Mouse (Mus musculus): ENCODE measurements around the gene Ass1. TPM values are rescaled to one million over a fixed set of nuclear protein-coding genes. Genes with fewer than 3 reads are reported as not detected.
"Not testable (repeated sequence)": the region's sequence is repeated elsewhere in the genome, so short reads cannot be mapped to it uniquely, and the experiment has no call there.

Gene Ass1
- total RNA-seq, 2 experiments from 2014 or later = 19.5 to 21.8 TPM

DNA sequence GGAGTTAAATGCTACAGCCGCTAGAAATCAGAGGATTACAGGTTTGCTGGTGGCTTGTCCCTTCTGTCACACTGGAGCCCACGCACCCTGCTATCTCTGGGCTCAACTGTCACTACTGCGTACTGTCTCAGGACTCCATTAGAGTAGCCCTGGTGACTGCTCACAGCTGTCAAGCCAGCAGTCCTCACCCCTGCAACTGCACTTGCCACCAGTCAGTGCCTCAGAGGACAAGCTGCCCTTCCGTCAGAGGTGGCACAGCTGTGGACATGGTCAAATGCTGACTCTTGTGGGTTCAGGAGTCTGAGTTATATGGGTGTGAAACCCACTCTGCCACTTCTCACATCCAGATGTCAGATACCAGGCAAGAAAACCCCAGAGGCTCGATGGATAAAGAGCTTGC lies 68.7 kb downstream of the Ass1 start:
- DNase-seq = no peak

DNA sequence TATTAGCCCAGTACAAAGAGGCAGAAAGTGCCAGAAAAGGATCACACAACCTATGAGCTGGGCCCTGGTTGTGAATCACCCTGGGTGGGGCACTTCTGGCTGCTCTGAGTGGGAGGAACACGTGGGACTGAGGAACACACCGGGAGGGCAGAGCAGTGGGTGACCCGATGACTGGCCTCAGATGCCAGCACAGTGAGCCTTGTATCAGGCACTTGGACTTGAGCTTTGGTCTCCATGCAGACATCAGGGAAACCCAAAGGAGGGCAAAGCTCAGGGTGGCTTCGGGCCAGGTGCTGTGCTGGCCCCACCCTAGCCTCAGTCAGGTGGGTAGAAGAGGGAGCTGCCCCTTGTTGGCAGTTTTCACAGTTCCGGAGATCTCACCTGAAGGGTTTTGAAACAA lies 71.6 kb downstream of the Ass1 start:
- DNase-seq = no peak

DNA sequence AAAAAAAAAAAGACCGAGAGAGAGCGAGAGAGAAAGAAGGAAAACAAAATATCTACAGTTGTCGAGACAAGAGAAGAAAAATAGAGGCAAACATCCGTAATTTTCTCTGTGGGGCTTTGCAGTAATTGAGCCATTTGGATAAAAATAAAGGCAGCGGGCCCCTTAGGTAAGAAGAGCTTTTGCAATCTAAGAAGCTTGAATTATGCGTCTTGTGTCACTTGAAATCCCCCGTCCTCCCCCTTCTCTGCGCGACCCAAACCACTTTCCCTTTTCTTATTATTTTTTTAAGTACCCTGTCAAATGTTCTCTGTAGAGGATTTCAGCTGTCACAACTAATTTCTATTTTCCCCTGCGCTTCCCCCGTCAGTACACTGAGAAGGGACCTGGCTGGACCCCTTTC lies 77.7 kb downstream of the Ass1 start:
- no peak for DNase-seq

DNA sequence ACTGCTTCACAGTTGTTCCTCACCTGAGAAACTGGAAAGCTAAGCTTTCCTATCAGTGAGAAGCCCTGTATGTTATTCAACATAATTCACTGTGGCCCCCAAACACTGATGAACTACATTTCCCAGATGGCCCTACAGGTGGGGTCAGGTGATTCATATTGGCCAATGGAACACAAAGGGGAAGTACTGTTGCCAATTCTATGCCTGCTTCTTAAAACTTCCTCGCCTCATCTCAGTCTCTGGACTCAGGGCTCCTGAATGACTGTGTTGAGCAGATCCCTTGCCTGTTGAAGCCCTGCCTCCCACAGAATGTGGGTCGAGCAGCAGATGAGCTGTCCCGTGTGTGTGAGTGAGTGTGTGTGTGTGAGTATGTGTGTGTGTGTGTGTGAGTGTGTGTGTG lies 80.5 kb downstream of the Ass1 start:
- no peak for DNase-seq

DNA sequence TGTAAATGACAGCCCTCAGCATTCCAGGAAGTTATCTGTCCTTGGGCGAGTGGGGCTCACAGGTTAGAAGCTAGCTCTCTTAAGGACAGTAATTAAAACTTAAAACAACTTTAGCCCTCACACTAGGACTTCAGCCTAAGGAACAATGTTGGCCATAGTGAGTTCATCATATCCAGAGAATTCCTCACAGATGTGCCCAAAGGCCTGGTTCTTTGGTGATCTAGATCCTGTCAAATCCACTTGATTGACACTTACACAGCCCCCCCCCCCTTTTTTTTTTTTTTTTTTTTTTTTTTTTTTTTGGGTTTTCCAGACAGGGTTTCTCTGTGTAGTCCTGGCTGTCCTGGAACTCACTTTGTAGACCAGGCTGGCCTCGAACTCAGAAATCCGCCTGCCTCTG lies 81.3 kb downstream of the Ass1 start:
- DNase-seq = not testable (repeated sequence)

DNA sequence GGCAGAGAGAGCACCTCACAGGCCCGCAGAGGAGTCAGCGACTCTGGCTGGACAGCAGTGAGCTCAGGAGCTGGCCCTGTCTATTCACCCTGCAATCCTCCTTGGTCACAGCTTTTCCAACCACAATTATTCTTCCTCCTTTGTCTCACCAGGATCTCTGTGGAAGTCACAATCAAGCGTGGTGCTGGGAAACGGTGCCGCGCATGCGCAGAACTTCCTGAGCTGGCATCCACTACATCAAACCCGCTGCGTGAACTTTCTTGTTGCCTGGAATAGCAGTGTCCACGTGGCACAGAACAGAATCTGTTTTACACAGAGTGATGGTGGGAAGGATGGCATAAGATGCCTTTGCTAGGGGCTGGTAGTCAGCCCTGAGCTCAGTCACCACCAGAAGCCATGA lies 82.0 kb downstream of the Ass1 start:
- DNase-seq = no peak

DNA sequence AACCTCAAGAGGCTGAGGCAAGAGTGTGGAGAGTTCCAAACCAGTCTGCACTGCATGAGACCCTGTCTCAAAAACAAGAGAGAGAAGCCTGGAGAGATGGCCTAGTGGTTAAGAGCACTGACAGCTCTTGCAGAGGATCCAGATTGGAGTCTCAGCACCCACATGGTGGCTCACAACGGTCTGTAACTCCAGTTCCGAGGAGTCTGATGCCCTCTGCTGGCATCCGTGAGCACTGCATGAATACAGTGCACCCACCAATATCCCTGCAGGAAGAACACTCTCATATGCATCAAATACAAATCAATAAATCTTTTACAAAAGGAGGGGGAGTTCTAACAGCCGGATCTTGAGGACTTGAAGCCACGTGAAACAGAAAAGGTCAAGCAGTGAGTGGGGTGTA lies 84.6 kb downstream of the Ass1 start:
- DNase-seq = no peak

Other genes starting within 250 kb of the Ass1 start
- 100 to 1,000 TPM; 291 to 311 TPM for gene Ncs1, start 224.4 kb upstream of the Ass1 start, total RNA-seq (2021)
- gene Hmcn2, start 155.8 kb upstream of the Ass1 start, total RNA-seq (2021) = under 1 TPM; 0.23 to 0.35 TPM
- gene Fubp3, start 102.4 kb downstream of the Ass1 start, total RNA-seq (2021) = 10 to 100 TPM; 32.0 to 39.6 TPM
- under 1 TPM in 1 of 2 experiments, not detected in 1; 0.30 TPM for gene Prdm12, start 169.8 kb downstream of the Ass1 start, total RNA-seq (2021)
- 10 to 100 TPM; 19.0 to 23.9 TPM for gene Exosc2, start 200.5 kb downstream of the Ass1 start, total RNA-seq (2021)
- gene Abl1, start 218.2 kb downstream of the Ass1 start, total RNA-seq (2021) = 10 to 100 TPM; 44.8 to 46.3 TPM